Mouse (Mus musculus) lung, postnatal 36 days (tissue): ENCODE measurements around the gene Sgsm3.

ENCODE experiments used
- DNase-seq: peaks from one replicate; pipeline ENCODE4 v3.0.0; 2022; ENCODE audit warnings: mixed read lengths

Gene Sgsm3

DNA sequence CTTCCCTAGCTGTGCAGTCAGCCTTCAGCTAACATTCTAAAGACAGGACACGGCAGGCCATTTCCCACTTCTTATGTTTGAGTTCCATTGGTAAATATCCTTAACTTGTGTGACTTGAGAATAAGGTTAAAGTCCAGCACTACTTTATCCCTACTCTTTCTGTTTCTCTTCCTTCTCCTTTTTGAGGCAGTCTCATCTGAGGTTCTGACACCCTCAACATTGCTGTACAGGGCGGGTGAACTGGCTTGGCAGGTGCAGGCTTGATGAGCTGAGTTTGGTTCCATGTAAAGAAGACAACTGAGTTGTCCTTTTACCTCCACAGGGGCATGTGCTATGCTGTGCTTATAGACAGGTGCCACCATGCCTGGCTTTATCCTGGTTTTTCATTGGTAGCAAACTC is 5.7 kb downstream of the Sgsm3 start:
- DNase-seq, result no peak

GRCm38 (mm10) chr15:80988331-80988730 is 10.8 kb downstream of the Sgsm3 start:
- DNase-seq, result no peak

DNA sequence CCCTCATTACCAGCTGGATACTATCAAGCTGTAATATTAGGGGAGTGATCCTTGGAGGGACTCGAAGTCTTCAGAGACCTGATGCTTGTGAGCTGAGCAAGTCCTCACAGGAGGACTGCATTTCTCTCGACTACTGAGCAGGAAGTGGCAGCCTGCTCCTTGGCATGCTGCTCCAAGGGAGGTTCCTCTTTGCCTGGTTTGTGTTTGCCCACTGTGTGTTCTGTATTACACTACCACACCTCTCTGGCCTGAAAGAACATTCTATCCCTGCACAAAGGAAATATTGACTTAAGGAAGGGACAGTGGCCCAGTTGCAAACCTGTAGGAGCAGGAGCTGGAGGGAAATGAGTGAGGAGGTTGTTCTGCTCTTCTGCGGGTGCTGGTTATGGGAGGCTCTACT is 12.1 kb downstream of the Sgsm3 start:
- peak; percentile 85 for DNase-seq

- DNase-seq, result no peak
Measured at GRCm38 (mm10) chr15:80994959-80995358, 17.4 kb downstream of the Sgsm3 start.

DNA sequence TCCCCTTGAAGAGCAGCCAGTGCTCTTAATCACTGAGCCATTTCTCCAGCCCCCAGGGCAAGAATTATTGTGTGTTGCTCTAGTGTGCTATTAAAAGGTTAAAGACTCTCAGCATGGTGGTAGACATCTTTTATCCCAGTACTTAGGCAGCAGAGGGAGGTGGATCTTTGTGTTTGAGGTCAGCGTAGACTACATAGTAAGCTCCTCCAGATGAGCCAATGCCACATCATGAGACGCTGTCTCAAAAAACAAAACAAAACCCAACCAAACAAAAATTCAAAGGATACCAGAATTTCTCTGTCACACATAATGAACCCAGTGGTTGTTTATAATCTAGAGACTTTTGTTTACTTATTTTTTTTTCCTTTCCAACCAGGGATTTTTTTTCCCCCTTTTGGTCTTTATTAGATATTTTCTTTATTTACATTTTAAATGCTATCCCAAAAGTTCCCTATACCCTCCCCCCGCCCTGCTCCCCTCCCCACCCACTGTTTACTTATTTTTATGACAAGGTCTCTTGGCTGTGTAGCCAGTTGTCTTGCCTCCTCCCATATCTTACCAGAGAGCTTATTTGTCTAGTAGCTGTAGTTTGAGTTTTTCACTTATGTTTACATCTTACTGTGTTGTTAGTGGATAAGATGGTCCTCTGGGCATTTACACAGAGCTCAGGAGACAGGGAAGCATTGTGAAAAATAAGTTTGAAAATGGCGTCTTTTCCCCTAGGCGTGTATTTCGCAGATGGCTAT is 18.7 kb downstream of the Sgsm3 start:
- DNase-seq, result no peak

DNA sequence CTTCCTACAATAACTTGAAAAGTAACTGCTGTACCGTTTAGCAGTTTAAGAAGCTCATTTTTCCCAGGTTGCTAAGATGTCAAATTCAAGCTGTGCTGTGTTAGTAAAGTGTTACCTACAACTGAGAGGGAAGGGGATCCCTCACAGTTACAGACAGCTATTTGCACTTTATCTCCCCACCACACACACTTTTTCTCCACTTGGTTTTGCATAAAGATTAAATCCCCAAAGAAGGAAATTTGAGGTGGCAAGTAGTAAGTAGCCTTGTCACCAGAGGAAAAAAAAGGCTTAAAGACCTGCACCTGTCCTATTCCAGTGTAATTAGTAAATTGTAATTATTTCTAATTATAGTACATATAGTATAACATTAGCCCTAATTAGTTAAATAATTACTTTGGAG is 19.5 kb downstream of the Sgsm3 start:
- DNase-seq, result no peak

DNA sequence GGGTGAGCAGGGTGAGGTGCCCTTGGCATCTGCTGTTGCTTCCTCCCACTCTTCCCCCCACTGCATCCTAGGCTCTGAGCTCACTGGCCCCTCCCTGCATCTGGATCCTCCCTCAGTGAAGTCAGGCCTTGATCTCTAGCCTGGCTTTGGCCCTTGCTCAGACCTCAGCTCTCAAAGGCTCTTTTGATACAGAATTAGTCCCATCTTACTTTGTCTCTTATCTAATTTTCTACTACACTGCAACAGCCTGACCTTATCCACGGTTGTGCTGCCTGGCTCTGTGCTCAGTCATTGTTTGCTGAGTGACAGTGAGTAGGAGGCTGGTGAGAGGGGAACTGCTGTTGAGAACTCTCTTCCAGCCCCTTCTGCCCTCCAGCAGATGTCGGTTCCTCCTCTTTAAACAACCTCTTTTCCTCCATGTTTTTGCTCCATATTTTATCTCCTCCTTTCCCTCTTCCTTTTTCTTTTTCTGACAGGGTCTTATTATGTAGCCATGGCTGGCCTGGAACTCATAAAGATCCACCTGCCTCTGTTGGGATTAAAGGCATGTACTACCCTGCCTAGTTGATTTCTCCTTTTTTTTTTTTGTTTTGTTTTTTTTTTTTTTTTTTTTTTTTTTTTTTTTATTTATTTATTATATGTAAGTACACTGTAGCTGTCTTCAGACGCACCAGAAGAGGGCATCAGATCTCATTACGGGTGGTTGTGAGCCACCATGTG is 23.0 kb downstream of the Sgsm3 start:
- no peak for DNase-seq

DNA sequence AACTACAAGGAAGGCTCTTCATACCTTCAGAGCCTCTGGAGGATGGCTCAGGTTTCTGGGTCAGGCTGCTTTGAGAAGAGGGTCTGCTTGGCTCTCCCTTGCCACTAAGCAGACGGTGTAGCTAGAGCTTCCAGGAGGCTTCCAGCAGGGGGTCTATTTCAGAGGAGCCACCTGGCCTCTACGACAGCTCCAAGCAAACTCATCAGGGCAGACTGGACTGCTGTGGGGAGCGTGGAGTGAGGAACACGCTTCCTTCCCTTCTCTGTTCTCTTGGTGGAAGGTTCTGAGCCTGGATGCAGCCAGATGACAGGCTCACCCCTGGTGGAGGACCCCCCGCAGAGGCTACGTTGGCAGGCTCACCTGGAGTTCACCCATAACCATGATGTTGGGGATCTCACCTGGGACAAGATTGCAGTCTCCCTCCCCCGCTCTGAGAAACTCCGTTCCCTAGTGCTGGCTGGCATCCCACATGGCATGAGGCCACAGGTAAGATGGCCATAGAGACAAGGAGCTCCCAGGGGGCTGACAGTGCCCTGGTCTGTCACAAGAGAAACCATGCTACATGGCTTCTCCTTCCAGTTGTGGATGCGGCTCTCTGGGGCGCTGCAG is 28.7 kb downstream of the Sgsm3 start:
- no peak for DNase-seq

DNA sequence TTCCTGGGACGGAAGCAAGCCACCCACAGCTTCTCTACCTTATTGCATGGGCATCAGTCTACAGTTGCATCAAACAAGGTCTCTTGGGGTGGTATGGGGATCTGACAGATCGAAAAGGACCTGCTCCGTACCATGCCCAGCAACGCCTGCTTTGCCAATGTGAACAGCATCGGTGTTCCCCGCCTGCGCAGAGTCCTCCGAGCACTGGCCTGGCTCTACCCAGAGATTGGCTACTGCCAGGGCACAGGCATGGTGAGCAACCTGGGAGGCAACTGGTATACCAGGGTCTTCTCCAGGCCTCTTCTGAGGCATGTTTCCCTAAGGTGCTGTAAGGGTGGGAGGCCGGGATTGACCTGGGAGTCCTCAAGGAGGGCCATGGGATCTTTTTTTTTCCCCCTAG is 29.8 kb downstream of the Sgsm3 start:
- no peak for DNase-seq

DNA sequence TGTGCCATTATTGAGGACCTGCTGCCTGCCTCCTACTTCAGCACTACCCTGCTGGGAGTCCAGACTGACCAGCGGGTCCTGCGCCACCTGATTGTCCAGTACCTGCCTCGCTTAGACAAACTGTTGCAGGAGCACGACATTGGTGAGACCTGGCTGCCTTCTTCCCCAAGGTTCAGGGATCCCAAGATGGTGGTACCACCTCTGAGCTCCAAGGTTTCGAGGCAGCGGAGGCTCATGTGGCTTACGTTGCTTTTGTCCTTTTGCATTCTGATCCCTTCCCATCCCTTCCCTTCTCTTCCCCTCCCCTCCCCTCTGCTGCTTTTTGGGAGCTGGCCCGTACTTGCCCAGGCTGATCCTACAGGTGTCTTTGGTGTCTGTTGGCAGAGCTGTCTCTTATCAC is 30.3 kb downstream of the Sgsm3 start:
- DNase-seq, result no peak

DNA sequence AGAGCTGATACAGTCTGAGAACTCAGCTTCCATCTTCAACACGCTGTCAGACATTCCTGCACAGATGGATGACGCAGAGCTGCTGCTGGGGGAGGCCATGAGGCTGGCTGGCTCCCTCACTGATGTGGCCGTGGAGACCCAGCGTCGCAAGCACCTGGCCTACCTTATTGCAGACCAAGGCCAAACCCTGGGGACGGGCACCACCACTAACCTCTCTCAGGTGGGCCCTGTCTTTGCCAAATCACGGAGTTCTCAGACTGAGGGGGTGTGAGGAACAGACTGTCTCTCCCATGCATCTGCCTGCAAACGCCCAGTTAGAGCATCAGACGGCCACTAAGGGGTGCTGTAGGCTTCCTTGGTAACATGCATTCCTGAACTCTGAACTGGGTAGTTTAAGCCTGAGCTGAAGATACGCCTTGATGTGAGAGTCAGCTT is 31.1 kb downstream of the Sgsm3 start:
- peak; percentile 49 for DNase-seq

DNA sequence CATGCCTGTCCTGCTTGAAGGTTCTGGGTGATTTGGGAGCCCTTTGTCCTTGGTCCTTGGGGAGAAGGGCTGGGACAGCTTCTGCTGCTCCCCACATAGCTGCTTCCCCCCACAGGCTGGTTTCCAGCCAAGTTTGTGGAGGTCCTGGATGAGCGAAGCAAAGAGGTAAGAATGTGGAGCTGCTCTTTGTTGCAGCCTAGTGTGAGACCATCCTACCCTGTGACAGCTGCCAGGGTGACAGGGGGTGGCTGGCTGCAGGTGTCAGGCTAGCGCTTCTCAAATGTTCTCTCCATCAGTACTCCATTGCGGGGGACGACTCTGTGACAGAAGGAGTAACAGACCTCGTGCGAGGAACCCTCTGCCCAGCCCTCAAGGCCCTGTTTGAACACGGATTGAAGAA is 32.5 kb downstream of the Sgsm3 start:
- no peak for DNase-seq

- DNase-seq, result no peak
Measured at GRCm38 (mm10) chr15:81011523-81011922, 34.0 kb downstream of the Sgsm3 start.

DNA sequence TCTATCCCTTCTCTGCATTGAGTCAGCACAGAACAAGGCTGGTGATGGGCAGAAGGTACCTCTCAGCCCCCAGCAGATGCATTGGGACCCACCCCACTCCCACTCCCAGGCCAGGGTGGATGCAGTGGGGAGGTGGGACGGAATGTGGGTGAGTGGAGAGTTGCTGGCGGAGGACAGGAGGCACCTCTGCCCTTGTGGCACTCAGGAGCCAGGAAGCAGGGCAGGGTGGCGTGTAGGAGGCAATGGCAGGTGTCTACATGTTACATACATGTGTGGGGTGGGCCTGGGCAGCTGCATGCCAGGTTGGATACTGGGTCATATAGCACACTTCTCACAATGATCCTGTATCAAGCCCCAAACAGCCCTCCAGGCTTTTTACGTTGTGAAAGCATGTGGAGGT is 34.8 kb downstream of the Sgsm3 start:
- DNase-seq, result no peak

DNA sequence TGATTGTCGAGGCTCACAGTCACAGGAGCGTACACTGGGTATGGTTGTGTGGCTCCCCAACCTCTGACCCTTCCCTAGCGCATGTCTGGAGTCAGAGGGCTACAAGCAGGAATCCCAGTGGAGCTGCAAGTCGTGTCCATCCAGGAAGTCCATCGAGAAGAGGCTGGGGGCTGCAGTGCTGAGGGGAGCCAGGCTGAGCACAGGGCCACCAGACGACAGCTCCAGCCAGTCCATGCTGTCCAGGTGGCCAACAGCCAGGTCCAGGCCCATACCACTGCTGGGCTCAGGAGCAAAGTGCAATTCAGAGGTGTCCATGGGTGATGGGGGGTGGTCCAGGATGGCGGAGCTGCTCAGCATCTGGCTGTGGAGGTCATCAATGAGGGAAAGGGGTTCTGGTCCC is 35.6 kb downstream of the Sgsm3 start:
- no peak for DNase-seq

- DNase-seq, result no peak
Measured at GRCm38 (mm10) chr15:81015068-81015744, 37.6 kb downstream of the Sgsm3 start.

DNA sequence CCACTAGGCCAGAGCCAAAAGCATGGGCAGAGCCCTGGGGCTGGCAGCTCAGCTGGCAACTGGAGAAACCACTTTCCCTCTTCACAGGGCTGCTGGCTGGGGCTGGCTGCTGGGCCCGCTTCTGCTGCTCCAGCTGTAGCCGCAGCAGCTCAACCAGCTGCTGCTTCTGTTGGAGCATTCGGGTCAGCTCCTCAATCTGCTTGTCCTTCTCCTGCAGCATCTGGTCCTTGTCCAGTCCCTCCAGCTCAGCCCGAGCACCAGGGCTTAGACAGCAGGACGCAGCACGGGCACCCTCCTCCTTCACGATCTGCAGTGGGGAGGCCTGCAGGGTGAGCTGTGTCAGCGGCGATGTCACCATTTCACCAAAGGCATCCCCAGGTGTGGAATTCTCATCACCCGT is 38.9 kb downstream of the Sgsm3 start:
- no peak for DNase-seq

- peak; percentile 59 for DNase-seq
Measured at GRCm38 (mm10) chr15:81017308-81017707, 39.7 kb downstream of the Sgsm3 start.

GRCm38 (mm10) chr15:81021377-81021776 is 43.8 kb downstream of the Sgsm3 start:
- peak; percentile 69 for DNase-seq

- no peak for DNase-seq
Measured at GRCm38 (mm10) chr15:81022437-81022836, 44.9 kb downstream of the Sgsm3 start.

- no peak for DNase-seq
Measured at GRCm38 (mm10) chr15:81023842-81024241, 46.3 kb downstream of the Sgsm3 start.

- DNase-seq, result no peak
Measured at GRCm38 (mm10) chr15:81026901-81027300, 49.3 kb downstream of the Sgsm3 start.

DNA sequence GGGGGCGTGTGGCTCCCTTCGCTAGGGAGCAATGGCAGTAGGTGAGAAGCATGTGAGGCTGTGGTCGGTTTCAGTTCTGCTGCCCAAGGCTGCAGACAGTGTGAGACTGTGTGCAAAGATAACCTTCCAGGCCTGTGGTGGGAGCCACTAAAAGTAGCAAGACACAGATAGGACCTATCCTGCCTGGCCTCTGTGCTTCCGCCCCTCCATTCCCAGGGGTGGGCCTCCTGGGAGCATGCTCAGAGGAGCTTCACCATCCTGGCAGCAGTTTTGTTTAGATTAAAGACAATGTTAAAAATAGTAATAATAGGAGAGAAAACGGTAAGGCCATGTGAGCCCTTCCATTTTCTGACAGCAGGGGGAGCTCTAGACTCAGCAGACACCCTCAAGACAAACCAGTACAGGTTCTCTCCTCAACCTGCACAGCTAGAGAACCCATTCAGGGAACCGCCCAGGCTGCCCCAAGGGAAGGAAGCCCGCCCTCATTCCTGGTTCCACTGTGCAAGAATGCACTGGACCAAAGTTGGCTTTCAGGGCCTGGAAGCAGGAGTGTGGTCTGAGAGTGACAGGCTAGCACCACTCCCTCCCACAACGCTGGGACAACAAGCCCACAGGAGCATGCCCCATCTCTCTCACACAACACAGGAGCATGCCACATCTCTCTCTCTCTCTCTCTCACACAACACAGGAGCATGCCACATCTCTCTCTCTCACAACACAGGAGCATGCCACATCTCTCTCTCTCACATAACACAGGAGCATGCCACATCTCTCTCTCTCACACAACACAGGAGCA is 50.0 kb downstream of the Sgsm3 start:
- peak; percentile 91 for DNase-seq
